Comparison of ENCODE assay signal across 7 mouse cellular contexts in the genomic region with DNA sequence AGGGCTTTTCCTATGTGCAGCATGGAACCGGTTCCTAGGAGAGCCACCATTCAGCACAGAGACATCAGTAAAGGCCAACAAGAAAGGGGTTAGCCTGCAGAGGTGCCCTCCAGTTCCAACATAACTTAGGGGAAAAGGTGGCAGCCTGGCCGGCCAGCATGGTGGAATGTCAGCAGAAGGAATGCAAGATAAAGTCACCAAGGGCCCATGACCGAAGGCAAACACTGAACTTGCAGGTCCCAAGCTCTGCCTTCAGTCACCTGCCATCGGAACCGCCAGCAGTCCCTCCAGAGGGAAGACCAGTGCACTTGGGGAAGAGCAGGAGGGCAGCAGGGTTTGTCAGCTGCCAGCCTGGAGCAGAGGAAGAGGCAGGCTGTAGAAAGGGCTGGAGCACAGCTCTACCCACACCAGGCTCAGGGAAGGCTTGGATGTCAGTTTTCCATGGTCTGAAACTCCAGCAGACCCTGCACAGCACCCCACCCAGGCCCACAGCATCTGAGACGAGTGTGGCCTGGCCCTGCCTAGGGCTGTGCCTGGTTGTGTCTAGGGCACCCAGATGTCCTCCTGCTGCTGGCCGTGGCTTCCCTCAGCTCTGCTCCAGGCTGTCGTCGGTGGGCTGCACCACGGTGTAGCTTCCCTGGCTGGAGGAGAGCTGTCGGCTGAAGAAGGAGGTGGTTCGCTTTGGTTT. TPM values are rescaled to one million over a fixed set of nuclear protein-coding genes. Genes with fewer than 3 reads are reported as not detected.
A peak's percentile ranks its signal among the peaks of the same experiment; 100 is the strongest.
DNase-seq lines count a peak whose midpoint lies in the region; ATAC-seq and TF ChIP-seq lines count a peak whose summit lies in the region.

No protein-coding gene starts in this region.

- no peak for ATAC-seq in embryonic facial prominence, embryonic 15.5 days (ENCODE audit: insufficient number of reproducible peaks, low FRiP score, low TSS enrichment, low read depth)
- ATAC-seq in liver, embryonic 12.5 days = no peak

- H3K27me3 ChIP-seq in embryonic facial prominence, embryonic 15.5 days = no peaks in the 10 kb centered on the region
- H3K27me3 ChIP-seq in liver, embryonic 12.5 days (replicated peaks) = no peaks in the 10 kb centered on the region

- peak overlapping the region; percentile 59; the same call in 1 of the 2 replicates for H3K27ac ChIP-seq in layer of hippocampus, adult 2 months
- peak overlapping the region; percentile 31 for H3K27ac ChIP-seq in bone marrow macrophage, adult 2 months (ENCODE audit: insufficient read depth, low read depth, low read length)
- H3K27ac ChIP-seq in embryonic facial prominence, embryonic 15.5 days (replicated peaks) = peak overlapping the region; percentile 45; the same call in 1 of the 2 replicates
- H3K27ac ChIP-seq in liver, embryonic 12.5 days = peak overlapping the region; percentile 48; the same call in 1 of the 2 replicates

- TF ChIP-seq POLR2A in bone marrow macrophage, adult 2 months (IDR thresholded peaks at IDR 0.05; ENCODE audit: borderline replicate concordance, low read depth, low read length) = no peak

- H3K36me3 ChIP-seq in embryonic facial prominence, embryonic 15.5 days = peaks cover 46% of the 10 kb centered on the region
- peaks cover 52% of the 10 kb centered on the region for H3K36me3 ChIP-seq in liver, embryonic 12.5 days

- no peak overlapping the region for H3K4me3 ChIP-seq in layer of hippocampus, adult 2 months
- H3K4me3 ChIP-seq in bone marrow macrophage, adult 2 months (ENCODE audit: insufficient read depth, low read length) = no peak overlapping the region
- no peak overlapping the region for H3K4me3 ChIP-seq in embryonic facial prominence, embryonic 15.5 days (replicated peaks)
- no peak overlapping the region for H3K4me3 ChIP-seq in liver, embryonic 12.5 days

- 81% methylated on average over 12 of the region's 12 CpGs for WGBS in embryonic facial prominence, embryonic 15.5 days
- WGBS in liver, embryonic 12.5 days (ENCODE audit: insufficient replicate concordance) = 72% methylated on average over 12 of the region's 12 CpGs

- no peak overlapping the region for H3K9ac ChIP-seq in embryonic facial prominence, embryonic 15.5 days
- peak overlapping the region; percentile 46 for H3K9ac ChIP-seq in liver, embryonic 12.5 days

- H3K4me2 ChIP-seq in embryonic facial prominence, embryonic 15.5 days (replicated peaks) = no peak overlapping the region
- H3K4me2 ChIP-seq in liver, embryonic 12.5 days = peak overlapping the region; percentile 35; the same call in 1 of the 2 replicates

- DNase-seq in layer of hippocampus, adult 2 months (ENCODE audit: low spot score in 2 of 2) = no peak
- no peak for DNase-seq in layer of hippocampus, postnatal 36 days
- no peak for DNase-seq in urinary bladder, postnatal 14 days (ENCODE audit: low spot score)
- no peak for DNase-seq in ovary, postnatal 14 days (ENCODE audit: low spot score)

- peaks cover 29% of the 10 kb centered on the region for H3K4me1 ChIP-seq in bone marrow macrophage, adult 2 months (ENCODE audit: control insufficient read depth, insufficient read depth, low read length)
- peaks cover 41% of the 10 kb centered on the region for H3K4me1 ChIP-seq in embryonic facial prominence, embryonic 15.5 days
- peaks cover 52% of the 10 kb centered on the region for H3K4me1 ChIP-seq in liver, embryonic 12.5 days

- no peaks in the 10 kb centered on the region for H3K9me3 ChIP-seq in embryonic facial prominence, embryonic 15.5 days (replicated peaks)
- H3K9me3 ChIP-seq in liver, embryonic 12.5 days (replicated peaks) = no peaks in the 10 kb centered on the region

- no peak for TF ChIP-seq CTCF in layer of hippocampus, adult 2 months (conservative IDR thresholded peaks at IDR 0.05)
- no peak for TF ChIP-seq CTCF in bone marrow macrophage, adult 2 months (IDR thresholded peaks at IDR 0.05; ENCODE audit: low read depth, low read length)

RNA-seq across cellular contexts. Expression of gene Frmd8, which starts 22.9 kb away (rescaled TPM):
- total RNA-seq in layer of hippocampus, adult 2 months (2021) = 10 to 100 TPM in 1 of 2 experiments, 1 to 10 TPM in 1; 9.5 to 10.6 TPM
- 10 to 100 TPM; 13.5 to 14.2 TPM for total RNA-seq in layer of hippocampus, postnatal 36 days (2021)
- polyA plus RNA-seq in bone marrow macrophage, adult 2 months (2012; ENCODE audit: insufficient read depth, insufficient read length, missing spikeins) = 24.6 and 25.2 TPM in 2 replicates
- 32.5 and 37.4 TPM in 2 replicates for polyA plus RNA-seq in embryonic facial prominence, embryonic 15.5 days (2015; fragmentation: Nextera tagmentation; extraction: Ambion mirVana)
- 22.1 and 24.2 TPM in 2 replicates for polyA plus RNA-seq in liver, embryonic 12.5 days (2016; fragmentation: Nextera tagmentation; extraction: Ambion mirVana)

RNA-seq across cellular contexts. Expression of gene Slc25a45, which starts 25.4 kb away (rescaled TPM):
- total RNA-seq in layer of hippocampus, adult 2 months (2021) = 1 to 10 TPM; 3.5 to 3.6 TPM
- total RNA-seq in layer of hippocampus, postnatal 36 days (2021) = 1 to 10 TPM; 2.5 to 2.7 TPM
- 74.2 and 78.0 TPM in 2 replicates for polyA plus RNA-seq in bone marrow macrophage, adult 2 months (2012; ENCODE audit: insufficient read depth, insufficient read length, missing spikeins)
- polyA plus RNA-seq in embryonic facial prominence, embryonic 15.5 days (2015; fragmentation: Nextera tagmentation; extraction: Ambion mirVana) = 5.9 and 7.5 TPM in 2 replicates
- polyA plus RNA-seq in liver, embryonic 12.5 days (2016; fragmentation: Nextera tagmentation; extraction: Ambion mirVana) = 7.5 and 7.7 TPM in 2 replicates

RNA-seq across cellular contexts. Expression of gene Tigd3, which starts 41.8 kb away (rescaled TPM):
- 1 to 10 TPM; 2.5 to 3.2 TPM for total RNA-seq in layer of hippocampus, adult 2 months (2021)
- 1 to 10 TPM; 1.9 to 2.2 TPM for total RNA-seq in layer of hippocampus, postnatal 36 days (2021)
- polyA plus RNA-seq in bone marrow macrophage, adult 2 months (2012; ENCODE audit: insufficient read depth, insufficient read length, missing spikeins) = 0.61 and 0.70 TPM in 2 replicates
- 3.4 and 3.6 TPM in 2 replicates for polyA plus RNA-seq in embryonic facial prominence, embryonic 15.5 days (2015; fragmentation: Nextera tagmentation; extraction: Ambion mirVana)
- polyA plus RNA-seq in liver, embryonic 12.5 days (2016; fragmentation: Nextera tagmentation; extraction: Ambion mirVana) = 3.2 and 3.5 TPM in 2 replicates
